Mouse (Mus musculus) right cerebral cortex, adult 18-20 months (tissue): ENCODE data around the gene Thsd7b.
"Not testable (repeated sequence)": the region's sequence is repeated elsewhere in the genome, so short reads cannot be mapped to it uniquely, and the experiment has no call there.

ENCODE experiments used
- DNase-seq: peaks from one replicate; pipeline ENCODE4 v3.0.0; 2022; ENCODE audit warnings: mixed read lengths

Gene Thsd7b

DNA sequence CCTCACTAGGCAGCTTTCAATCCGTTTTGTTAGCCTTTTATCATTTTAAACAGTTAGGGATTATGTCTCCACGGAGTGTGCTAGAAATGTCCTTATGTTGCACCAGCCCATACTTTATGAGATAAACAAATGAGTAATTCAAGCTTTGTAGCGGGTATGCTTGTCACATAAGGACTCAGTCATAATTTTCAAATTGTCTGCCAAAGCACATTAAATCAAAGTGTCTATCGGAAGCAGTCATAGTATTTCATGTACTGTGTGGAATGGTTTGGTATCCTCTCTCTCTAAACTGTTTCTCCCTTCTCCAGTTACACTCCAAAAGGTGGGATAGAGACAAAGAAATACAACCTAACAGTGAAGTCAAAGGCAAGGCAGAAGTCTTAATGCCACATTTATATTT lies 601.3 kb downstream of the Thsd7b start:
- DNase-seq: no peak

DNA sequence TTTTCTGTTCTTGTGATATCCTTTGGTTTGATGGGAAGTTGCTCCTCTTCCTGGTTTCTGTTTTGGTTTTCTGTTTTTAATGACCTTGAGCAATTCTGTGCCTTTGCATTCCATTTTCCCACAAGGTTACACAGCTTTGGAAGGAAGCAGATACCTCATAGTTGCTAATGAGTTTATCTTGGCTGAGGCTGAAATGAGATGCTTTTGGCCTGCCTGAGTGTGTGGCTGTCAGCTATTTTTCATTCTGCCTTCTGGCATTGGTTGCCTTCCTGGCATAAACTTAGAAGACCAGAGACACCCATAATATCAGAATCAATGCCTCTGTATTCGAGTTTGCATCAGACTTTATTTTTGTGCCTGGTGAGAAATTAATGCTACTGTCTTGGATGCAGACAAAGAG lies 614.8 kb downstream of the Thsd7b start:
- DNase-seq: no peak

DNA sequence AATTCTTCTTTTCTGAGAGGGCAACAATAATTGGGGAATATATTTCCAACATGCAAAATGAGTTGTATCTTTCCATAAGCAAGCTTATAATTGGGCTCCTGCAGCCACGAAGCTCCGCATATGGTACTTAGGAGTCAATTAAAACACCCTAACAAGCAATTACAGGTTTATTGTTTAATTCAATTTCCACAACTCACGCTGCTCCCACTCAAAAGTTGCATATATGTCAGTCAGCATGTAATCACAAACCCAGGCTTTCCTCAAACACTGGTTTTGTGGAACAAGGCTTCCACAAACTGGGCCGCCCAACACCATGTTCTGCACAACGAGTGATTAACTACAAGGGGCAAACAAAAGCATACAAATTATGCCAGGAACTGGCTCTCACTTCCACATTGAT lies 625.0 kb downstream of the Thsd7b start:
- no peak for DNase-seq

DNA sequence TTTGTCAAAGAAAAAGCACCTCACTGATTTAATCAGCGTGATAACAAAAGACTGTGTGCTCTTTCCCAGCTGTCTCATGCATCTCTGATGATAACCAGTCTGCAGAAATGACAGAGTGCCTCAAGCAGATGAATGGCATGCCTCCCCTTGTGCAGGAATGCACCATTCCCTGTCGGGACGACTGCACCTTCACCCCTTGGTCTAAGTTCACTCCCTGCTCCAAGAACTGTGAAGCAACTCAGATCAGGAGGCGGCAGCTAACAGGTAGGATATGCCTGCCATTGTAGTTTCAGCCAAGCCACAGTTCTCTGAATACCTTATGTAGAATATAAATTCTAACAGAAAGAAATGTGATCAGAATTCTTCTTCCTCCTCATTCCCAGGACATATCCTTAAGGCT lies 642.4 kb downstream of the Thsd7b start:
- no peak for DNase-seq

DNA sequence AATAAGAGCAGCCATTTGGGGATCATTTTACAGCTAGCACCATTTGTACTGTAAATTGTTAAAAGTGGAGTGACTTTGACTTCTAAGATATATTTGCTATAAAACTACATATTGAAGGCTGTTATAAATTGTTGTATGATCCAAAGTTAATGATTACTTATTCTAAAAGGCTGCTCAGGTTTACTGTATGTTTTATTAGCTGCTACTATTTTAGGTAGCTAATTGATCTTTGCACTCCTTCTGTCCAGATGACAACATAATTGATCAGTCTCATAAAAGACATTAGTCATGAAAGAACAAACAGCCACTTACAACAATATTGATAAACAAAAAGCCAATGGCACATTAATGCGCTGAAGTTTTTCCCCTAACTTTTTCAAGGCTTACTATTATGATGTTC lies 644.5 kb downstream of the Thsd7b start:
- DNase-seq: no peak

DNA sequence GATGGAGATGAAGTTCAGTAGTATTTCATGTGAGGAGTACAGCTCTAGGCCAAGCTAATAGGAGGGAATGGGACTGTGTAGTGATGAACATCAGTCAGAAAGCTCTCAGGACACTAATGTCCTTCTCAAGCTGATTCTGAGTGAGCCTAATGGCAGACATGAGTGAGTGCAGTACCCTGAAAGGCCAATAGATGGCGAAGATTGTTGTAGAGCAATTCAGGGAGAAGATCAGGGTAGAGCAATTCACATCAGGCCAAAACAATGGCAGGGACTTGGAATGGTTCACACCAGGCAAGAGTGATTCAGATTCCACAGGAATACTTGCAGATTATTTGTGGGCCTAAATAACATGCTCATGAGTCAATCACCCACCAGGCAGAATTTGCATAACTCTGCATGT lies 646.3 kb downstream of the Thsd7b start:
- DNase-seq: no peak

DNA sequence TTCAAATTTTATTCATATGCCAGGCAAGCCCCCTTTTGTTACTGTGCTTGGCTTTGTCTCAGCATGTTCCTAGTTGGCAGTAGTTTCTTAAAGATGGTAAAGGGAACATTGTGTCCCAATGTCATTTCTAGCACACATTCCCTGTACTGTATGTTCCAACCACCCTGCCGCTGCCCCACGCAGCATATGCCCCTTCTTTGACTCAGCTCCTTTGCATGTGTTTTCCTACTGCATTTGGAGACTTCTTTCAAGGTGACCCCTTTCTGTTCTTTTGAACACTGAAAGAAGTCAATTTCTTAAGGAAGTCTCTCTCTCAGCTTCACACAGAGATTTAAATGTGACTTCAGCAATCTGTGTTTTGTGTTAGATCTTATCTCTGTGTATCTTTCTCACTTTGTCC lies 657.9 kb downstream of the Thsd7b start:
- DNase-seq: peak; percentile 15

DNA sequence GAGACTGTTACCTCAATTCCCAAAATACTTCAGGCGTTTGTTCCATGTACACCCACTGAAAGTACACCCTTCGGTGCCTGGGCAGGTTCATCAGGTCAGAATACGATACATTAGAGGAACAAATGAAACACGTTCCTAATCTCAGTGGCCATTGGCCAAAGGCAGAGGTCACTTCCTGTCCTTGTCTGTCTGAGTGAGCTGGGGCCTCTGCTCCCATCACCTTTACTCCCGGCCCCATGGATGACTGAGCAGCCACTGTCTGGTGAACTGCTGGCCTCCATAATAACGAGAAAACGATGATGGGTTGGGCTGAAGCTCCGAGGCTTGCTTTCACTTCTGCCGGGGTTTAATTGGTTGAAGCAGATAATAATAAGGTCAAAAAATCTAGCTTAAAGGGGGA lies 670.0 kb downstream of the Thsd7b start:
- no peak for DNase-seq

DNA sequence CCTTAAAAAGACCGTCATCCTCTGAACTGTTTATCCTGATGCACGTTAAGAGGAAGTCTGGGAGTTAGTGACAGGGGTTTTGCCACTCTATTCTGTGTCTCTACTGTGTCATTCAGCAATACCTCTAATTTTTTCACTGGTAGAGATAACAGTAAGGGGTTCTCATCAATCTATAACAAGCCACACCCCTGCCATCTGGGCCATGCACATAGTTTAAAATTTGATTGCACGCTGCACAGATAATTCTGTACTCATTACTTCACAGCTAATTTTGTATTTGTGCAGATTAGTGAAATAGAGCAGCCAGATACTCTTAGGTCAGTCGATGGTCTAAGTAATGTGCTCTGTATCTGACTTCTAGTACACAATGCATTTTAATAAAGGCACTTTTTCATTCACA lies 673.9 kb downstream of the Thsd7b start:
- DNase-seq: no peak

DNA sequence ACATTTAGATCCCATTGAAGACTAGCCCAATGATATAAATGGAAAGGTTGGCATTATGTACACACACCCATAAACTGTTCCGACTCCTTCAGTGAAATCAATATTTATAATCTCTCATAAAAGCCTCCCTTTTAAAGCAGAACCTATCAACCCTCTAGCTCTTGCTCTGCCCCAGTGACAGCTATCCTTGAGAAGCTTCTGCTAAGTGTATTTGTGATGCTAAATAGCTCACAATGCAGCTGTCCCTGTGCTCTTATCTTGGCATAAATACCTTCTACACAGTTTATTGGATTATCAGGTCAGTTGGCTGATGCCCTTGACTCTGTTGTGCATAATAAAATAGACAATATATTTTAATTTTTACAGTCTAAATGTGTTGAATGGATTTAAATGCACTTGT lies 682.4 kb downstream of the Thsd7b start:
- DNase-seq: no peak

DNA sequence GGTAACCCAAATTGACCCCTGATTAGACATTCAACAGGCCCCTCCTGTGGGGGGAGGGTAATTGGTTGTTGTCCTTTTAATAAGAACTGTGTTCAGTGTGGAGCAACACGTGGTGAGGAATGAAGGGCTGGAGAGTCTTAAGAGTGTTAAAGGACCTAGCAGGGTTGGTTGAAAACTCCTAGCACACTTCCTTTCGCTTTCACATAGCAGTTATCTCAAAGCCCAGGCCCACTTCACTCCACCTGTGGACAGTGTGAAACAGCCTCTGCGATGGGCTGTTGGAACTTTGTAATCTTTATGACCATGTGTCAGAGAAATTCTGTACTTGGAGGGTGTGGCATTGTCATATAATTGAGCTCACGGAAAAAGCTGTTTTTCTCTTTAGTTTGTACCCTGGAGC lies 683.5 kb downstream of the Thsd7b start:
- DNase-seq: no peak

DNA sequence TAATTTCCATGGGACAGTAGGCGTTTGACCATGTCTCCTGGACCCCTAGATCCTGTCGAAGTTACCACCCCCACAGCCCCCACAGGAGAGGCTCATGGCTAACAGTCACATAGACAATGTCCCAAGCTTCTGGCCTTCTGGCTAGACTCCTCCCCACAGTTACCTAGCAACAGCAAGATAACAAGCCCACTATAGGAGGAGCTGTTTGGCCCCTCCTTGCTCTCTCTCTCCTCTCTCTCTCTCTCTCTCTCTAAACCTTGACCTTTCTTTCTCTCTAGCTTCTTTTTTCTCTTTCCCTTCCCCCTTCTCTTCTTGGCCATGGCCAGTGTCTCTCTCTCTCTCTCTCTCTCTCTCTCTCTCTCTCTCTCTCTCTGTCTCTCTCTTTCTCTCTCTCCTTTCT lies 686.2 kb downstream of the Thsd7b start:
- DNase-seq: not testable (repeated sequence)

DNA sequence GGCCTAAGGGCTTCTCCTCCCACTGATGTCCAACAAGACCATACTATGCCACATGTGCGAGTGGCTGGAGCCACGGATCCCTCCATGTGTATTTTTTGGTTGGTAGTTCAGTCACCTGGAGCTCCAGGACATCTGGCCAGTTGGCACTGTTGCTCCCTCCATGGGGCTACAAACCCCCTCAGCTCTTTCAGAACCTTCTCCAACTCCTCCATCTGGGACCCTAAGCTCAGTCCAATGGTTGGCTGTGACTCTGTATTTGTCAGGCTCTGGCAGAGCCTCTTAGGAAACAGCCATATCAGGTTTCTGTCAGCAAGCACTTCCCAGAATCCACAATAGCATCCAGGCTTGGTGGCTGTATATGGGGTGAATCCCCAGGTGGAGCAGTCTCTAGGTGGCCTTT lies 690.1 kb downstream of the Thsd7b start:
- no peak for DNase-seq

DNA sequence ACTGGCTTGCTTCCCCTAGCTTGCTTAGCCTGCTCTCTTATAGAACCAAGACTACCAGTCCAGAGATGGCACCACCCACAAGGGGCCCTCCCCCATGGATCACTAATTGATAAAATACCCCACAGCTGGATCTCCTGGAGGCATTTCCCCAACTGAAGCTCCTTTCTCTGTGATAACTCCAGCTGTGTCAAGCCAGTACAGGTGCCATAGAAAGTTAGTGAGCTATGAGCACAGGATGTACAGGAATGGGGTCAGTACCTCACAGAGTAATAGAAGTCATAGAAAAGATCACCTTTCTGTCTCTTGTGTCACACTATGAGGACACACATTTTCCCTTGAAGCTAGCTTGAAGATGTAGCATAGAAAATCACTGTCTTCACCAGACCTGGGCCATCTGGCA lies 716.1 kb downstream of the Thsd7b start:
- DNase-seq: not testable (repeated sequence)

DNA sequence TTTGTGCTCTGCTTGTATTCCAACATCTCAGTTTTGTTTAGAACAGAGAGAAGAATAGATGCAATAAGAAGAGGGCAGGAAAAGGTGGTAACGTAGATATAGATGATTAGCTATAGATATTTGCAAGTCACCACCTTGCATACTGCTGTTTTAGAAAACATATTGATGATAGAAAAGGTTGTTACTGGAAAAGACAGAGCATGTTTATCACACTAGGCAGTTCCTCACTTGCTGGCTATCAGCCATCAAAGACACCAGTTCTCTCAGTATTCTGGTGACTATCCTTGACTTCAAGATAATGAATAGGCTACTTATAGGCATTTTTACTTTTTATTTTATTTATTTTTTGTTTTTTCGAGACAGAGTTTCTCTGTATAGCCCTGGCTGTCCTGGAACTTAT lies 717.7 kb downstream of the Thsd7b start:
- no peak for DNase-seq

DNA sequence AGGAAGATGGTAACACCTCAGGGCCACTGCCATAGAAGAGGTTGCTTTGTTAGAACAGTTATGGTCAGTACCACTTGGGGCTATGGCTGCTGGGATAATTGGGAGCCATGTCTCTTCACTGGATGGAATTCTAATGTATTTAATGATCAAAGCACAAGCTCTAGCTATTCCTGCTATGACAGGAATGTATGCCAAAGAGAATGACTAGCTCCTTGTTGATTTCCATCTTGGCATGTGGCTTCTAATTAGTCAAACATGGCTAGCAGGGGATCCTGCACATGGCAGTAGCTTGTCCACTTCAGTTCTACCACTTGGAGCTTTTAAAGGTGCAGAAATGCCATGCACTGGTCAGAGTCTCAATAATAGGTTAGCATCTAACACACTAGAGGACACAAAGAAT lies 781.9 kb downstream of the Thsd7b start:
- no peak for DNase-seq

DNA sequence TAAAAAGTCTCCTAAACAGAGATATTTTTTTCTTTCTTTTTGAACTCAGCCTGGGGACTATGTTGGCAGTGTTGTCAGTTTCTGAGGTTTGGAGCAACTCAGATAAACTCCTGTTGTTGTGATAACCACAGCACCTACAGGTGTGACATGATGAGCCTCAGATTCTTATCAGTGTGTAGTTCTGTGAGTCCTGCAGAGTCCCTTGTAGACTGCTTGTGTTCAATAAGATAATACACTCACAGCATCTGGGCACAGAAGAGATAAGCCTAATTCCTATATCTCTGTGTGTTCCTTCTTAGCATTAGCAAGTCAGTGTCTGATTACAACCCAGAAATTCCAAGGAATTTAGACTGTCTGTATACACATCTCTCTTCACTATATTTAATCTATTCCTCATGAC lies 789.0 kb downstream of the Thsd7b start:
- DNase-seq: no peak

DNA sequence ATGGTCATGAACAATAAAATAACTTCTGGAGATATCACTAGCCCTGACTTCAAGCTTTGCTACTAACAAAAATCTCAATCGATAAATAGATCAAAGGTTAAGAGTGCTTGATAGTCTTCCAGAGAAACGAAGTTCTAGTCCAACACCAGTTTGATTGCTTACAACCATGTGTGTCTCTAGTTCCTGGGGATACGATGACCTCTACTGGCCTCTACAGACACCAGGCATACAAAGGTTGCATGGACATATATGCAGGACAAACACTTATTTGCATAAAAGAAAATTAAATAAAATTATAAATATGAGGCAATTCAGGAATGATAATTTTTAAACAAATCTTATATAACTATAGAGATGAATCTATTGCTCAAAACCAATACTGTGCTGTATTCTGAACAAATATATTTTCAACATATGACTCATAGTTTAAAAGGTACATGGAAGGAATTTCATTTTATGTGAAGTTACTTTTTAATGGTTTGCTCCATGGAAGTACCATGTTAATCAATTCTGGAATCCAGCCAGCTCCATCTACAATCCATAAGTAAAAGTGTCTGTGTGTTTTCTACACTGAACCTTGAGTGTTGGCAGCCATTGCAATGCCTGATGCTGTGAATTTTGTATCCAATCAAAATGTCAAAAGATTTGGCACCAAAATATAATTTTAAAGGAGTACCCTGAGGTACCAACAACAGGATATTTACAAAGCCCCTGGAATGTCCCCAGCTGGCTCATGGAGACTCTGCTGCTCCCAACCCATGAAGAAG lies 793.3 kb downstream of the Thsd7b start:
- no peak for DNase-seq

DNA sequence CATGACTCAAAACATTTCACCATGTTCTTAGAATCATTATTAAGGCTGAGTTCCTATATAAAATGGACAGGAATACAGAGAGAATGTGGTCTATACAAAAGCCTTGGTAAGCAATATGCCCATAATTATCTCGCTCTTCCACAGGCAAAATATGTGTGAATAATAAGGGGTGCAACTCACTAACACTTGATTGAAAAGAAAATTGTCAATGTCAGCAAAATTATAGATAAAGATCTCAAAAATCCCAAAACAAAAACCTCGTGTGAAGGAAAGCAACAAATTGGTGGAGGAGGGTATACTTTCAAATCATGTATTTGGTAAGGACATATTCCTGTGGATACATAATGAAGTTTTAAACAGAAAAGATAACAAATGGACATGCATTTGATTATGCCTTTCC lies 810.7 kb downstream of the Thsd7b start:
- no peak for DNase-seq

DNA sequence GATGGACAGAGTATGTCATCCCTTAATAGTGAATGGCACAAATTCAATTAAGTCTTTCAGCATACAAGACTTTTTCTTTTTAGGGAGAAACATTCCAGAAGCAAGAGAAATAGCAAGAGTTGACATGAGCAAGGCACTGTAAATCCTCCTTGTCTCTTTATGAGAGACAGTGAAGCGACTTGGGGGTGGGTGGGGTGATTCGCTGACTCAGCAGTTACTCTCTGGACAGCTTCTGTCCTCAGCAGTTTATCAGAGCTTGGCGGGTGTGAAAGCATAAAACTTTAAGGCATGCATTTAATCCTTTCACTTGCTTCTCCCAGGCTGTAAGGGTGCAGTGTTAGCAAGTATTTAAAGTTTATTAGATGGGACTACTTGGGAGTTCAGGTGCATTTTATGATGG lies 812.1 kb downstream of the Thsd7b start:
- no peak for DNase-seq

DNA sequence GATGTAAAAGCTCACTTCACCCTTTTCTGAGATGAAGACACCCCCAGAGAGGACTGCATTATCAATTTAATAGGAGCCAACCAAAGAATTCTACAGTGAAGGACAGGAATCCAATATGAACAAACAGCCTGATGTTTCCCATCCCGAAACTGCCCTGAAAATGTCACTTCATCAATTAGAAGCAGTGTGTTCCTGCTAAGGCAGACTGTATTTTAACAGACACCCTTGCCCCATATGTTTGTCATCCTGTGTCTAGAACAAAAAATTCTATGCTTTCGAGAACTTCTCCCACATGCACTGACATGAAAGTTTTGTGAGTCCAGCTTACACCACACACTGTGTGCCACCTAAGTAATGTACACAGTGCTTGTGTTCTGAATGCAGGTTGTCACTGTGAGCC lies 812.8 kb downstream of the Thsd7b start:
- DNase-seq: no peak

DNA sequence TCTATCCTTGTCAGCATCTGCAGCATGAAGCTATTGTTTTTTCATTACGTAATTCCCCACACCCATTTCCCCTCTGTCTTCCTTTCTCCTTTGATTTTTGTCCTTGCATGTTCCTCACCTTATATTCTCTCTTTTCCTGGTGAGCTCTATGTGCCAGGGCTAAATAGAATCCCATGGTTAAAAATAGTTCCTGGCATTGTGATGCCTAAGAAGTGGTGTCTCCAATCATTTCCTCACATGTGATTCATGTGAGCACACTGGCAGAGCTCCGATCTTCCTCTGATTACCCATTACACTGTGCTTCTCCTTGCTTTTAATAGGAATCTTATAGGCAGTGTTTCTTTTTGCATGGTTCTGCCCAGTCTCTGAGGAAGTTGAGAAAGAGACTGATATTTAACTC lies 826.1 kb downstream of the Thsd7b start:
- DNase-seq: no peak

DNA sequence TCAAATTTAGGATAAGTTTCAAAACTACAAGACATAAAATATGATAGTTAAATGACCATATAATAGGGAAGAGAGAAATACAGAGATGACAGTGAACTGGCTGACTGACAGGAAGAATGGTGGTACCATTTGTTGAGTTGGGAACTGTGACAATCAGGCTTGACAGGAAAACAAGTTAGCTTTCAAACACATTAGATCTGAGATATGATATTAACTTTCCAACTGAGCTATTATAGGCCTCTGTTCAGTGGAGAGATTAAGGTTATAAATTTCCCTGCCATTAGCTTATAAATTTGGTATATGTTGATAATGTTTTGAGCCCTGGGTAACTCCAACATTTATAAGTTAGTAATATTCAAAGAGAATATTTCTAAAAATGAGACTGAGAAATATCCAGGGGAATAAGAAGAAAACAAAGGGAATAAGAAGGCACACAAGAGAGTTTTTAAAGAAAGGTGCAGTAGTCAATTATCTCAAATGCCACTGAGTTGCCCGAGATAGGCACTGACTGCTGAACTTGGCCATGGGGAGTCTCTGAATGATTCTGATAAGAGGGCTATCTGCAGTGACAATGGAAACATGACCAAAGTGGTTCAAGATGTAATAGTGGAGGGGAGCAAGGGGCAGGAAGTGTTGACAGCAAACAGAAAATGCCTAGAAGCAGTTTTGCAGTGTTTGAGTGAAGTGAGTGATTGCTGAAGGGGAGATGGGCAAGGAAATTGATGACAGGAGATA lies 839.6 kb downstream of the Thsd7b start:
- no peak for DNase-seq

DNA sequence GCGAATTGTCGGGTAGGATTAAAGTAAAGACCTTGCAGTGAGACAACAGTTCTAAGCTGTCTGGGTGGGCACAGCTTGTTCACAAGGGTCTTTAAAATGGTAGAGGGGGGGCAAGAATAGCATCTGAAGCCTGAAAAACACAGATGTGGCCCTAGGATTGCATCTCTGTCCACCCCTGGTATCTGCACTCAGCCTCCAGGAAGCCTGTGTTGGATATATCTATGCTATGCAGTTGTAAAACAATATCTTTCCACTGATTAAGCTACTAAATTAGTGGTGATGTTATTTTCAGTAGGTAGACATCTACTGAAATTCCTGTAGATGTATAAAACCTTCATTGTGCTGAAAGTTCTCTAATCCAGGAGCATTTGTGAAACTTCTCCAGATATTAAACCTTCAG lies 840.4 kb downstream of the Thsd7b start:
- no peak for DNase-seq

DNA sequence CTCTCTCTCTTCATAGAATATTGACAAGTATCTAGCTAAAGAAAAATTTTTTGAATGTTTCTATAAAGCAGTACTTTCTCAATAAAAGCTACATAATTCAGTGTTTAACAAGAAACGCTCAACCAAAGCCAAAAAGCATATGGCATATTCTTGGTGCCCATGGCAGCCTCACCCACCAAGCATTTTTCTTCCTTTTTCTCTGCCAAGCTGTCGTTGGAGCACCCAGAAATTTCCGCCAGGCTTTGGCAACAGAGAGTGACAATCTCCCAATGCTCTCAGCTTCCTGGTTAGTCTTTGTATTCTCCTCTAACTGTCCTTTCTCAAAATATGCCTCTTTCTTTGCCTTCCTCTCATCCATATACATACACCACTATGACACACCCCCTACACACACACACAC lies 857.8 kb downstream of the Thsd7b start:
- DNase-seq: peak; percentile 17
